Mouse (Mus musculus) cerebellum, adult 9-10 months (tissue): Measurements from ENCODE around the gene Gm13691.
"Not testable (repeated sequence)": the region's sequence is repeated elsewhere in the genome, so short reads cannot be mapped to it uniquely, and the experiment has no call there.

Experiments
- DNase-seq: peaks from one replicate; pipeline ENCODE4 v3.0.0; 2022

Gm13691 gene

DNA sequence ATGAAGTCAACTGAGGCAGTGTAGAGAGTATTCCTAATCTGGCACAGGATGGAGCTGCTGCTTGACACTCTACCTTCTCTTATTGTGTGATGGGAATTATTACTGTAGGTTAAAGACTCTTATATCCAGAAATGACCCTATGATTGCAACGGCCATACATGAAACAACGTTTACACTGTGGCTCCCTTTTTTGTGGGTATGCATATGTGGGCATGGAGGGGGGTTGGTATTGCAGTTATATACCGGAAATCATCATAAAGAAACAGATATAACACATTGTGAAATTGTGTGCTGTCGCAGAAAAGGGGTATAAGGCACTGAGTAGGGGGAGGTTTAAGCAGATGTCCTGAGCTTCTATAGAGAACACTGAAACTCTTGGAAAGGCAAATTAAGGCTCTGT, 45.6 kb downstream of the Gm13691 start:
- no peak for DNase-seq

DNA sequence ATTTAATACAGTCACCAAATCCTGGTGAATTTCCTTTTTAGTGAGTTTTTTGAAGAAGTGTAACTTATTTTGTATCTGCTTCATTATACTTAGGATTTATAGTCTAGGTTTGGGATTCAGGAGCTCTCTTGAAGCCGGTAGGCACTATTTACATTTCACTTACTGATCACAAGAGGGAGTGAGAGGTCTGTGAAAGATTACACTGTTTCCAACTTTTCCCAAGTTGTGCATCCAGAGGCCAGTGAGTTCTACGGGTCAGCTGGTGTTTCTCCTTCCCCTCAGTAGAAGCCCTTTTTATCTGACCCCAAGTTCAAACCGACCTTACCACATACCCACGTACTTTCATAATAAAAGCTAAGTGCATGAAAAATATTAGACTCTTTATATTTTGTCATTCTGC, 47.0 kb downstream of the Gm13691 start:
- no peak for DNase-seq

- not testable (repeated sequence) for DNase-seq
Observed at GRCm38 (mm10) chr2:84037943-84038342, 47.6 kb downstream of the Gm13691 start.

- DNase-seq: no peak
Observed at GRCm38 (mm10) chr2:84039277-84039676, 48.9 kb downstream of the Gm13691 start.
